Mouse (Mus musculus) midbrain, embryonic 16.5 days (tissue): ENCODE measurements around the gene Gm10337. TPM values are rescaled to one million over a fixed set of nuclear protein-coding genes. Genes with fewer than 3 reads are reported as not detected.

Source experiments
- ATAC-seq: fragments of 200-750 bp; cut with Nextera tagmentation; 2 replicates; pipeline ENCODE4 v1.8.0; 2017; ENCODE audit warnings: moderate TSS enrichment
- H3K27ac ChIP-seq: fragments of 300-500 bp; sonication (generic); 2 replicates; pipeline ENCODE4 v1.5.1; 2014; ENCODE audit warnings: mild to moderate bottlenecking, low read length, mixed read lengths
- H3K27me3 ChIP-seq: fragments of 300-500 bp; sonication (generic); 2 replicates; pipeline ENCODE4 v1.6.1; 2014; ENCODE audit warnings: low read depth, low read length, mixed read lengths; ENCODE audit not compliant: control insufficient read depth, insufficient read depth
- H3K36me3 ChIP-seq: fragments of 300-500 bp; sonication (generic); 2 replicates; pipeline ENCODE4 v1.6.1; 2014; ENCODE audit warnings: mild to moderate bottlenecking, low read length, moderate library complexity, mixed read lengths; ENCODE audit not compliant: control insufficient read depth, insufficient read depth
- H3K4me1 ChIP-seq: fragments of 300-500 bp; sonication (generic); 2 replicates; pipeline ENCODE4 v1.6.1; 2014; ENCODE audit warnings: mild to moderate bottlenecking, low read length, mixed read lengths; ENCODE audit not compliant: control insufficient read depth, insufficient read depth
- H3K4me2 ChIP-seq: fragments of 300-500 bp; sonication (generic); 2 replicates; pipeline ENCODE4 v1.6.1; 2014; ENCODE audit warnings: mild to moderate bottlenecking, low read length, mixed read lengths
- H3K4me3 ChIP-seq: fragments of 300-500 bp; sonication (generic); 2 replicates; pipeline ENCODE4 v1.5.1; 2014; ENCODE audit warnings: low read depth, mild to moderate bottlenecking, low read length, moderate library complexity, mixed read lengths
- H3K9ac ChIP-seq: fragments of 300-500 bp; sonication (generic); 2 replicates; pipeline ENCODE4 v1.6.1; 2014; ENCODE audit warnings: low read depth, low read length, mixed read lengths
- H3K9me3 ChIP-seq: fragments of 300-500 bp; sonication (generic); replicated peaks from 2 replicates; pipeline ENCODE4 v1.6.1; 2014; ENCODE audit warnings: mild to moderate bottlenecking, low read length, mixed read lengths; ENCODE audit not compliant: control insufficient read depth, poor library complexity, severe bottlenecking
- WGBS: fragments of 180-500 bp; shearing (Covaris S2); extraction: QIAGEN DNeasy Blood & Tissue Kit; methylation state at CpG from one replicate; pipeline ENCODE4 v1.1.7; 2014; 5-methylcytosine and 5-hydroxymethylcytosine counted together
- polyA plus RNA-seq: library from polyadenylated mRNA; unstranded; fragments of >200 nt; fragmentation: Nextera tagmentation; extraction: Ambion mirVana; gene quantifications from 2 replicates; pipeline ENCODE4 v1.2.1, GENCODE M21; 2015

Gene Gm10337
- polyA plus RNA-seq, 1 experiment from 2014 or later, result not detected

GRCm38 (mm10) chr15:102528396-102528795 is 24.9 kb downstream of the Gm10337 start:
- ATAC-seq, result no peak
- peaks cover 12% of the 10 kb centered on the region for H3K36me3 ChIP-seq
- H3K4me3 ChIP-seq, result no peak overlapping the region
- H3K4me1 ChIP-seq, result no peaks in the 10 kb centered on the region
- no peaks in the 10 kb centered on the region for H3K9me3 ChIP-seq
- H3K27ac ChIP-seq, result no peak overlapping the region
- no peak overlapping the region for H3K9ac ChIP-seq
- WGBS, result 94% methylated on average over 1 of the region's 1 CpGs
- no peak overlapping the region for H3K4me2 ChIP-seq
- no peaks in the 10 kb centered on the region for H3K27me3 ChIP-seq

GRCm38 (mm10) chr15:102530566-102530965 is 27.0 kb downstream of the Gm10337 start:
- Histone ChIP-seq H3K36me3 (peaks cover 12% of the 10 kb centered on the region), H3K9me3 (no peaks in the 10 kb centered on the region), H3K27me3 (no peaks in the 10 kb centered on the region), H3K27ac (no peak overlapping the region), H3K4me3 (no peak overlapping the region), H3K4me2 (no peak overlapping the region), H3K9ac (no peak overlapping the region), H3K4me1 (no peaks in the 10 kb centered on the region)
- 91% methylated on average over 4 of the region's 4 CpGs for WGBS
- no peak for ATAC-seq

- no peak overlapping the region for H3K27ac ChIP-seq
- peaks cover 16% of the 10 kb centered on the region for H3K36me3 ChIP-seq
- no peaks in the 10 kb centered on the region for H3K9me3 ChIP-seq
- ATAC-seq, result no peak
- H3K9ac ChIP-seq, result no peak overlapping the region
- no peaks in the 10 kb centered on the region for H3K27me3 ChIP-seq
- H3K4me2 ChIP-seq, result no peak overlapping the region
- no peaks in the 10 kb centered on the region for H3K4me1 ChIP-seq
- 91% methylated on average over 4 of the region's 4 CpGs for WGBS
- H3K4me3 ChIP-seq, result no peak overlapping the region
Observed at GRCm38 (mm10) chr15:102531586-102531985, 28.1 kb downstream of the Gm10337 start.

GRCm38 (mm10) chr15:102532106-102532900 is 28.8 kb downstream of the Gm10337 start:
- H3K27me3 ChIP-seq, result no peaks in the 10 kb centered on the region
- H3K9ac ChIP-seq, result no peak overlapping the region
- H3K4me2 ChIP-seq, result no peak overlapping the region
- H3K36me3 ChIP-seq, result peaks cover 16% of the 10 kb centered on the region
- ATAC-seq, result no peak
- no peak overlapping the region for H3K27ac ChIP-seq
- H3K4me3 ChIP-seq, result no peak overlapping the region
- no peaks in the 10 kb centered on the region for H3K4me1 ChIP-seq
- H3K9me3 ChIP-seq, result no peaks in the 10 kb centered on the region
- 83% methylated on average over 3 of the region's 3 CpGs for WGBS

- no peak overlapping the region for H3K4me2 ChIP-seq
- H3K27me3 ChIP-seq, result no peaks in the 10 kb centered on the region
- no peaks in the 10 kb centered on the region for H3K4me1 ChIP-seq
- WGBS, result 98% methylated on average over 7 of the region's 7 CpGs
- no peak overlapping the region for H3K4me3 ChIP-seq
- H3K27ac ChIP-seq, result no peak overlapping the region
- no peaks in the 10 kb centered on the region for H3K9me3 ChIP-seq
- no peak overlapping the region for H3K9ac ChIP-seq
- peaks cover 13% of the 10 kb centered on the region for H3K36me3 ChIP-seq
- no peak for ATAC-seq
Observed at GRCm38 (mm10) chr15:102533926-102534325, 30.4 kb downstream of the Gm10337 start.

- peaks cover 14% of the 10 kb centered on the region; the same call in 1 of the 2 replicates for H3K36me3 ChIP-seq
- ATAC-seq, result no peak
Observed at GRCm38 (mm10) chr15:102544801-102545200, 41.3 kb downstream of the Gm10337 start.

GRCm38 (mm10) chr15:102546246-102546645 is 42.7 kb downstream of the Gm10337 start:
- Histone ChIP-seq H3K27me3 (no peaks in the 10 kb centered on the region), H3K27ac (no peak overlapping the region), H3K4me1 (no peaks in the 10 kb centered on the region; the same call in 1 of the 2 replicates), H3K9ac (no peak overlapping the region), H3K4me2 (no peak overlapping the region), H3K36me3 (peaks cover 7% of the 10 kb centered on the region), H3K4me3 (no peak overlapping the region), H3K9me3 (no peaks in the 10 kb centered on the region)
- 85% methylated on average over 3 of the region's 3 CpGs for WGBS
- no peak for ATAC-seq

More at GRCm38 (mm10) chr15:102544801-102545200, 41.3 kb downstream of the Gm10337 start:
- H3K4me1 ChIP-seq, result no peaks in the 10 kb centered on the region; the same call in 1 of the 2 replicates
- no peak overlapping the region for H3K9ac ChIP-seq
- no peak overlapping the region for H3K4me3 ChIP-seq
- H3K27me3 ChIP-seq, result no peaks in the 10 kb centered on the region
- H3K4me2 ChIP-seq, result no peak overlapping the region
- H3K9me3 ChIP-seq, result no peaks in the 10 kb centered on the region
- H3K27ac ChIP-seq, result no peak overlapping the region
- 97% methylated on average over 4 of the region's 4 CpGs for WGBS

GRCm38 (mm10) chr15:102546677-102547427 is 43.3 kb downstream of the Gm10337 start:
- ATAC-seq, result no peak
- 74% methylated on average over 3 of the region's 3 CpGs for WGBS
- no peaks in the 10 kb centered on the region for H3K9me3 ChIP-seq
- H3K9ac ChIP-seq, result no peak overlapping the region
- H3K4me1 ChIP-seq, result no peaks in the 10 kb centered on the region; the same call in 1 of the 2 replicates
- no peak overlapping the region for H3K27ac ChIP-seq
- no peak overlapping the region for H3K4me3 ChIP-seq
- H3K36me3 ChIP-seq, result peaks cover 7% of the 10 kb centered on the region
- no peak overlapping the region for H3K4me2 ChIP-seq
- no peaks in the 10 kb centered on the region for H3K27me3 ChIP-seq

- no peak overlapping the region for H3K27ac ChIP-seq
- no peak overlapping the region for H3K4me3 ChIP-seq
- 88% methylated on average over 3 of the region's 3 CpGs for WGBS
- H3K4me1 ChIP-seq, result no peaks in the 10 kb centered on the region; the same call in 1 of the 2 replicates
- H3K9me3 ChIP-seq, result no peaks in the 10 kb centered on the region
- peaks cover 10% of the 10 kb centered on the region for H3K36me3 ChIP-seq
- no peak for ATAC-seq
- no peak overlapping the region for H3K4me2 ChIP-seq
- H3K9ac ChIP-seq, result no peak overlapping the region
- H3K27me3 ChIP-seq, result no peaks in the 10 kb centered on the region
Observed at GRCm38 (mm10) chr15:102547478-102547877, 44.0 kb downstream of the Gm10337 start.
